Mouse (Mus musculus) monocyte, adult 2 months (primary cell): Measurements from ENCODE around the gene Vwa5b2.

Source experiments
- DNase-seq, 2 experiments: peaks; one replicate each; pipeline ENCODE4 v3.0.0; 2022; ENCODE audit warnings: low spot score in 2 of 2, low read depth in 1 of 2

The Vwa5b2 gene

DNA sequence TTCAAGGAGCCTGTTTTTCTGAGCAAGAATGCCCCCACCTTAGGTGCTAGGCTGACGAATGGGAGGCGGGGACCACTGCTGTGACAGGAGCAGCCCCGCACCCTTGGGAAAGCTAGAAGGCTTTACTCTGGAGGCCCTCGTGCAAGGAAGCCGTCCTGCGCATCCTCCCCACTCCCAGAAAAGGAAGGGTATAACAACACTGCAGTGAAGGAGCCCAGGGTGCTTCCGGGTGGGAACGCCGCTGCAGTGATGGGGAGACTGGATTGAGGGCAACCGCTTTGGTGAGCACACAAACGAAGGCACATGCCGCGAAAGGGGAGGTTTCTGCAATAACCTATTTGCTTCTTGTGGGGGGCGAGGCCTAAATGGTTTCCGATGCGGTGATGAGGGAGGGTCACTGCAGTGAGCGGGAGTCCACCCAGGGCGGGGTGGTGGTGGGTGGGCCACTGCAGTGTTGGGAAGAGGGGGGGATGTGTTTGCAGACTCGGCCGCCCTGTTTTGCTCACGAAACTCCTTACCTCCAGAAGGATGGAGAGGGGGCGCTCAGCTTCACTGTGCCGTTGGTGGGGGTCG lies at the start of gene Vwa5b2:
Vwa5b2 (plus strand) TSS at position 106 of the 573 bp plus-strand sequence.
- no peak for DNase-seq

- DNase-seq: no peak
Measured at GRCm38 (mm10) chr16:20539649-20540048, 49.6 kb upstream of the Vwa5b2 start.

DNA sequence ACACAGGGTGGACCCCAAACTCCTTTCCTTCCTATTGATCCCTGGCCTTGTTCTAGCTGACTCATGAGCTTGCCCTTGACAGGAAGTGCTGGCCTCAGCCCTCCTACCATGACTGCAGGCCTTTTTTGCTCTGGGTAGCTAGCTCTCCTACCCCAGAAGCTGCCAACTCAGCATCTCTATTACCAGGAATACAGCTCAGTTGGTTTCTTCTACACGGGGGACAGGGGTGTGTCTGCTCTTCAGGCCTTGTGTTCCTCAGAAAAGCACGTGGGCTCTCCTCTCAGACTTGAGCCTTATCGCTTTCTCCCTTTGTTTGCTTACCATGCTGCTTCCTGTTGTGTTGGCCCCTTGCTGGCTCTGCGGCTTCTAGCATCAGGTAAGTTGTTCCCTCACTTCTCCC lies 48.8 kb upstream of the Vwa5b2 start:
- no peak for DNase-seq

GRCm38 (mm10) chr16:20545696-20546095 lies 43.6 kb upstream of the Vwa5b2 start:
- no peak for DNase-seq

DNA sequence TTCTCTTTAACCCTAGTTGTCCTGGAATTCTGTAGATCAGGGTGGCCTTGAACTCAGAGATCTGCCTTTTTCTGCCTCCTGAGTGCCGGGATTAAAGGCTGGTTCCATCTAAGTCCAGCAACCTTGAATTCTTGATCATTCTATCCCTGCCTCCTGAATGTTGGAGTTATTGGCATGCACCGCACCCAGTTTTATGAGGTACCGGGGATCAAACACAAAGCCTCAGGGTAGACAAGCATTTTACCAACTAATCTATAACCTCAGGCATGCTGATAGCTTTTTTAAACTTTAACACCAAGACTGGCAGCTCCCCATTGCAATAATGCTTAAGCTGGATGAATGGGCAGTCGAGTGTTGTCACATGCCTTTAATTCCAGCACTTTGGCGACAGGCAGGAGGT lies 41.8 kb upstream of the Vwa5b2 start:
- DNase-seq: no peak

- peak; percentile 97 for DNase-seq
Measured at GRCm38 (mm10) chr16:20548096-20548948, 40.9 kb upstream of the Vwa5b2 start, which contains the start of gene Abcf3. Gene Abcf3, plus strand, starts transcription at chr16:20548577.

GRCm38 (mm10) chr16:20549161-20549560 lies 40.1 kb upstream of the Vwa5b2 start:
- no peak for DNase-seq

DNA sequence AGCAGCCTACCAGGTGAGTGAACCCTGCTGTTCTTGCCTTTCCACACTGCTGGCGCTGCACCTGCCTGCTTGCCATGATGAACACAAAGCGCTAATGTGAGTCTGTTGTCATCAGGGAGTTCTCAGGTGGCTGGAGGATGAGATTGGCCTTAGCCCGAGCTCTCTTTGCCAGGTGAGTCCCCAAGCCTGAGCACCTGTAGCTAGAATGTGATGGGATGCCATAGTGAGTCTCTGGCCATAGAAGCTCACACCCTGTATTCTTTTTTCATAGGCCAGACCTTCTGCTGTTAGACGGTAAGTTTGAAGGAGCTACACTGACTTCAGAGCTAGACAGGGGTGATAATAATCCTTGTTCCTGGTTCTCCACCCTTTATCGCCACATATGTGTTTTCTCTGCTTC lies 37.6 kb upstream of the Vwa5b2 start:
- no peak for DNase-seq

DNA sequence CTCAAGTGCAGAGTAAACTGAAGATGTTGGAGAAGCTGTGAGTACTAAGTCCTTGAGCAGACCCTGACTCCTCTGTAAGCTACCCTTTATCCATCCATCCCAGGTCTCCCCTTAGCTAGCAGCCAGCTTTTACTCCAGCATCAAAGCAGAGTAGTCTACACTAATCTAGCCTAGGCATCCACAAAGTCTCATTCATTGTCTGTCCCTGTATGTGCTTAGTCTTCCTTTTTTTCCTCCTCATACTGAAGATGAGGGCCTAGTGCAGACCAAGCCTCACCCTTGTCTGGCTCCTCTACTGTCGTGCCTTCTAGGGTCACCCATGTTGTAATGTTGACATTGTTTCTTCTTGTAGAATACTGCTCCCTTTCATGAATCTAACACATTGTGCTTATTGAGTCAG lies 36.7 kb upstream of the Vwa5b2 start:
- no peak for DNase-seq

DNA sequence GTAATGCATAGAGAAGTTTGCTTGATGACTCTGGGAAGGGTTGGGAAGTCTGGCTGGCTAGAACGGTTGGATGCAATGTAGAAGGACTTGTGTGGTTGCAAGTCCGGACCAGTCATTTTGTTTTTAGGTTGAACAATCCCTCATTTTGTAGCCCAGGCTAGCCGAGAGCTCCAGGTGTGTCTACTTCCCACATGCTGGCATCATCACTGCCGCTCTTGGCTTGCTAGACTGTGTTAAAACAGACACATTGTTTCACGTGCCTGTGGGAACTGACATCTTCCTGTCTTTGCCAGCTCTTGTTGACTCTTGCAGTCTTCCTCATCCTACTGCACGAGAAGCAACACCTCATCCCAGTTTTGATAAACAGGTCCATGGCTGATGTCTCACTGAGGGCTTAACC lies 34.3 kb upstream of the Vwa5b2 start:
- no peak for DNase-seq

DNA sequence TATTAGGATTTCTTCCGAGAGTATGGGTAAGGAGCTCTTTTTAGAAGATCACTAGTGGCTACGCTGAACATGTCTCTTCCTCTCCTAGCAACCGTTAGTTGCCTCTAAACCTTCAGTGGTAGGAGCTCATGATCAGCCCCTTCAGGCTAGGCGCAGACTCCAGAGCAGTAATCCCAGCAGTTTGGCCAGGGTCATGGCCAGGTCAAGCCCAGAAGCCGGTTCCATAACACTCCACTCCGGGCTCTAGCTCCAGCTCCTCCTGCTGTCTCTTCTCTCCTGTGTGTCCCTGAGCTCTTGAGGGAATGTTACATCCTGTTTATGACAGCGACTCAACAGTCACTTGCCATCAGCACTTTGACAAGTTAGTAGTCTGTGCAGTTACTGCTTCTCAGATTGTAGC lies 31.9 kb upstream of the Vwa5b2 start:
- DNase-seq: no peak

- no peak for DNase-seq
Measured at GRCm38 (mm10) chr16:20565075-20565474, 24.2 kb upstream of the Vwa5b2 start.

DNA sequence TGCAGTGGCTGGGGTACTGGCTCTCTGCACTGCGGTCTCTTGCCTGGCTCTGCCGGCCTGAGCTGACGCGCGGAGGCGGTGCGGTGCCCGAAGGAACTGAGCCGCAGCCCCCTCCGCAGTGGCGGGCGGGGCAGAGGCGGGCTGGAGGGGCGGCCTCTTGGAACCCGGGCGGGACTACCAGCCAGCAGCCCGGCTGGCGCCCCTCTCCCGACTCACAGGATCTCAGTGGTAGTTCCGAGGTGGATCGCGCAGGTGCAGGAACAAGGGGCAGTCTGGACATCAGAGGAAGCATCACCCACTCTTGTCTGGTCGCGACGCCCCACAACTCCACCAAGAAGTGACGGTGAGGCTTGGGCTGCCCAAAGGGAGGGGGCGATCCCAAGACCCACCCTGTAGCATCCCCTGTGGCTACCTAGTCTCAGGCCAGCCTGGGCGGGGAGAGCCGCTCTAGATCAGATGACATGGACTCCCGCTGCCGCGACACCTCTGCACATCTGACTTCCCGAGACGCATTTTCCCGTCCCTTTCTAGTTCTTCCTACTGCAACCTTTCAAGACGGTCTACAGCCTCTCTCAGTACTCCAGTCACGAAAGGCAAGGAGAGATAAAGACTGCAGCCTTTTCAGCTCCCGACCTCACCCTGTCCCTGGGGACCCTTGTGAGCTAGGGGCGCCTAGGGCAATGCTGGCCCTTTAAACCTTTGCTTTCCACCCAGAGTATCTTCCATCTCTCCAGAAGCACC lies 838 bp downstream of the Vwa5b2 start:
- no peak for DNase-seq

GRCm38 (mm10) chr16:20590680-20591038 lies 1.4 kb downstream of the Vwa5b2 start:
- no peak for DNase-seq

- DNase-seq: no peak
Measured at GRCm38 (mm10) chr16:20591076-20591705, 1.9 kb downstream of the Vwa5b2 start.

- no peak for DNase-seq
Measured at GRCm38 (mm10) chr16:20595060-20595673, 5.9 kb downstream of the Vwa5b2 start.

DNA sequence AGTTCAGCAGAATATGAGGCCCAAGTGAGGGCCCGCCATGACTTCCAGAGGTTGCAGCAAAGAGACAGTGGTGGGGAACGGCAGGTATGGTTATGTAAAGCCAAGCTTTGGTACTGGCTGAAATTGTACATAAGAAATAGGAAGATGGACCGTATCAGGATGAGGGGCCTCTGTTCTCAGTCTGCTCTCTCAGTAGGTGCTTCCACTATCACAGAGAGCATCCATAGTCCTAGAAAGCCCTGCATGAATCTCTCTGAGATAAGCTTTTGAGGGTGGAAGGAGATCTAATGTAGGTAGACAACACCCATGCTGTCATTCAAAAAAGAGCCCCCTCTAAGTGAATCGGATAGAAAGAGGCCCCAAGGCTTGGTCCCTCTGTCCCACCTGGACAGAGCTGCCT lies 6.5 kb downstream of the Vwa5b2 start:
- DNase-seq: no peak

DNA sequence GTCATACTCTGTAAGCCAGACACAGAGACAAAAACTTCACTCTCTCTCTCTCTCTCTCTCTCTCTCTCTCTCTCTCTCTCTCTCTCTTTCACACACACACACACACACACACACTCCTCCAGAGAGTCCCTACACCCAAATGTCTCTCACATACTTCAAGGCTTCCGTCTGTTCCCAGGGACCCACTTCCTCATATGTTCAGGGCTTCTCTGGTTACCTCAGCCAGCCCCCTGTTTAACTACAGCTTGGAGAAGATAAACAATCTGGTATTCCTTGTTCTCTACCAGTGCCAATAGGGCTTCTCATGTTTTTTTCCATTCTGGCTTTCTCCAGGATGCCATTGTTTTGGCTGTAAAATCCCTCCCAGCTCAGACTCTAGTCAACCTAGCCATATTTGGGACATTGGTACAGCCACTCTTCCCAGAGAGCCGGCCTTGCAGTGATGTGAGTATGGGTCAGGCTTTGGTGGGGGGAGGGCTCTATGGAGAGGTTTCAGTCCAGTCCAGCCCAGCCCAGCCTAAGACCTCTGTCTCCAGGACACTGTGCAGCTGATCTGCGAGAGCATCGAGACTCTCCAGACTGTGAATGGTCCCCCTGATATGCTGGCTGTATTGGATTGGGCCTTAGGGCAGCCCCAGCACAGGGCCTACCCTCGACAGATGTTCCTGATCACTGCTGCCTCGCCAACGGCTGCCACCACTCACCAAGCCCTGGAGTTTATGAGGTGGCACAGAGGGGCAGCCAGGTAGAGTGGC lies 7.6 kb downstream of the Vwa5b2 start:
- DNase-seq: no peak

- DNase-seq: no peak
Measured at GRCm38 (mm10) chr16:20600511-20600910, 11.2 kb downstream of the Vwa5b2 start.

GRCm38 (mm10) chr16:20604705-20605104 lies 15.4 kb downstream of the Vwa5b2 start:
- DNase-seq: no peak
